Mouse (Mus musculus) hindbrain, embryonic 13.5 days (tissue): Measurements from ENCODE around the gene Ugt1a6a. TPM values are rescaled to one million over a fixed set of nuclear protein-coding genes. Genes with fewer than 3 reads are reported as not detected.

Source experiments
- ATAC-seq: fragments of 200-750 bp; cut with Nextera tagmentation; 2 replicates; pipeline ENCODE4 v1.8.0; 2017; ENCODE audit warnings: moderate TSS enrichment; ENCODE audit not compliant: low FRiP score
- H3K27ac ChIP-seq: fragments of 300-500 bp; sonication (generic); 2 replicates; pipeline ENCODE4 v1.5.1; 2015; ENCODE audit warnings: inconsistent platforms, mild to moderate bottlenecking, moderate library complexity
- H3K27me3 ChIP-seq: fragments of 300-500 bp; sonication (generic); 2 replicates; pipeline ENCODE4 v1.6.1; 2015; ENCODE audit warnings: mild to moderate bottlenecking, inconsistent platforms
- H3K36me3 ChIP-seq: fragments of 300-500 bp; sonication (generic); 2 replicates; pipeline ENCODE4 v1.6.1; 2015; ENCODE audit warnings: mild to moderate bottlenecking, inconsistent platforms
- H3K4me1 ChIP-seq: fragments of 300-500 bp; sonication (generic); replicated peaks from 2 replicates; pipeline ENCODE4 v1.6.1; 2015; ENCODE audit warnings: inconsistent platforms
- H3K4me2 ChIP-seq: fragments of 300-500 bp; sonication (generic); 2 replicates; pipeline ENCODE4 v1.6.1; 2015; ENCODE audit warnings: inconsistent platforms, mild to moderate bottlenecking, moderate library complexity
- H3K4me3 ChIP-seq: fragments of 300-500 bp; sonication (generic); 2 replicates; pipeline ENCODE4 v1.5.1; 2015; ENCODE audit warnings: mild to moderate bottlenecking, inconsistent platforms
- H3K9ac ChIP-seq: fragments of 300-500 bp; sonication (generic); 2 replicates; pipeline ENCODE4 v1.6.1; 2015; ENCODE audit warnings: mild to moderate bottlenecking, inconsistent platforms
- H3K9me3 ChIP-seq: fragments of 300-500 bp; sonication (generic); 2 replicates; pipeline ENCODE4 v1.6.1; 2016; ENCODE audit warnings: inconsistent platforms
- WGBS: fragments of 180-500 bp; shearing (Covaris S2); methylation state at CpG from one replicate; pipeline ENCODE4 v1.1.7; 2015; 5-methylcytosine and 5-hydroxymethylcytosine counted together
- polyA plus RNA-seq: library from polyadenylated mRNA; unstranded; fragments of >200 nt; fragmentation: Nextera tagmentation; extraction: Ambion mirVana; gene quantifications from 2 replicates; pipeline ENCODE4 v1.2.1, GENCODE M21; 2015

Gene Ugt1a6a
- polyA plus RNA-seq, 1 experiment from 2014 or later, result 3.4 TPM

GRCm38 (mm10) chr1:88228121-88228520 lies 93.5 kb downstream of the Ugt1a6a start:
- no peaks in the 10 kb centered on the region for H3K27me3 ChIP-seq
- H3K27ac ChIP-seq, result no peak overlapping the region
- no peaks in the 10 kb centered on the region for H3K4me1 ChIP-seq
- no peak for ATAC-seq
- no peak overlapping the region for H3K4me3 ChIP-seq
- H3K9ac ChIP-seq, result no peak overlapping the region
- H3K4me2 ChIP-seq, result no peak overlapping the region
- H3K36me3 ChIP-seq, result no peaks in the 10 kb centered on the region
- WGBS, result 74% methylated on average over 7 of the region's 7 CpGs
- peaks cover 79% of the 10 kb centered on the region for H3K9me3 ChIP-seq

- no peak overlapping the region for H3K9ac ChIP-seq
- no peak overlapping the region for H3K4me2 ChIP-seq
- H3K9me3 ChIP-seq, result peaks cover 94% of the 10 kb centered on the region
- H3K4me1 ChIP-seq, result no peaks in the 10 kb centered on the region
- H3K27me3 ChIP-seq, result no peaks in the 10 kb centered on the region
- 81% methylated on average over 3 of the region's 3 CpGs for WGBS
- no peak overlapping the region for H3K27ac ChIP-seq
- no peaks in the 10 kb centered on the region for H3K36me3 ChIP-seq
- ATAC-seq, result no peak
- no peak overlapping the region for H3K4me3 ChIP-seq
These were observed 95.0 kb downstream of the Ugt1a6a start for GRCm38 (mm10) chr1:88229566-88229965.

GRCm38 (mm10) chr1:88229986-88230385 lies 95.4 kb downstream of the Ugt1a6a start:
- H3K4me1 ChIP-seq, result no peaks in the 10 kb centered on the region
- H3K36me3 ChIP-seq, result no peaks in the 10 kb centered on the region
- no peak overlapping the region for H3K4me3 ChIP-seq
- WGBS, result 88% methylated on average over 5 of the region's 5 CpGs
- no peak for ATAC-seq
- no peaks in the 10 kb centered on the region for H3K27me3 ChIP-seq
- no peak overlapping the region for H3K9ac ChIP-seq
- H3K9me3 ChIP-seq, result peaks cover 98% of the 10 kb centered on the region
- no peak overlapping the region for H3K4me2 ChIP-seq
- no peak overlapping the region for H3K27ac ChIP-seq

GRCm38 (mm10) chr1:88230421-88230820 lies 95.8 kb downstream of the Ugt1a6a start:
- 76% methylated on average over 7 of the region's 7 CpGs for WGBS
- ATAC-seq, result peak; percentile 2; the same call in 1 of the 2 replicates
- H3K4me3 ChIP-seq, result no peak overlapping the region
- H3K27ac ChIP-seq, result no peak overlapping the region
- no peaks in the 10 kb centered on the region for H3K4me1 ChIP-seq
- no peaks in the 10 kb centered on the region for H3K36me3 ChIP-seq
- no peaks in the 10 kb centered on the region for H3K27me3 ChIP-seq
- peaks cover 100% of the 10 kb centered on the region for H3K9me3 ChIP-seq
- H3K9ac ChIP-seq, result no peak overlapping the region
- H3K4me2 ChIP-seq, result no peak overlapping the region

- H3K4me1 ChIP-seq, result no peaks in the 10 kb centered on the region
- H3K27ac ChIP-seq, result no peak overlapping the region
- no peaks in the 10 kb centered on the region for H3K27me3 ChIP-seq
- H3K9me3 ChIP-seq, result peaks cover 100% of the 10 kb centered on the region
- no peak overlapping the region for H3K4me2 ChIP-seq
- no peak for ATAC-seq
- no peak overlapping the region for H3K9ac ChIP-seq
- WGBS, result 77% methylated on average over 6 of the region's 6 CpGs
- H3K36me3 ChIP-seq, result no peaks in the 10 kb centered on the region
- H3K4me3 ChIP-seq, result no peak overlapping the region
These were observed 96.6 kb downstream of the Ugt1a6a start for GRCm38 (mm10) chr1:88230981-88231802.

GRCm38 (mm10) chr1:88231803-88232499 lies 97.3 kb downstream of the Ugt1a6a start:
- Histone ChIP-seq H3K27me3 (no peaks in the 10 kb centered on the region), H3K9ac (no peak overlapping the region), H3K4me3 (no peak overlapping the region), H3K27ac (no peak overlapping the region), H3K4me2 (no peak overlapping the region), H3K9me3 (peaks cover 97% of the 10 kb centered on the region), H3K4me1 (no peaks in the 10 kb centered on the region), H3K36me3 (no peaks in the 10 kb centered on the region)
- 71% methylated on average over 7 of the region's 7 CpGs for WGBS
- no peak for ATAC-seq

- Histone ChIP-seq H3K9me3 (peaks cover 97% of the 10 kb centered on the region), H3K4me2 (no peak overlapping the region), H3K36me3 (no peaks in the 10 kb centered on the region), H3K9ac (no peak overlapping the region), H3K4me3 (no peak overlapping the region), H3K27me3 (no peaks in the 10 kb centered on the region), H3K4me1 (no peaks in the 10 kb centered on the region), H3K27ac (no peak overlapping the region)
- ATAC-seq, result no peak
- 53% methylated on average over 3 of the region's 3 CpGs for WGBS
These were observed 98.2 kb downstream of the Ugt1a6a start for GRCm38 (mm10) chr1:88232664-88233380.

GRCm38 (mm10) chr1:88233421-88234247 lies 99.0 kb downstream of the Ugt1a6a start:
- H3K9me3 ChIP-seq, result peaks cover 97% of the 10 kb centered on the region
- no peaks in the 10 kb centered on the region for H3K27me3 ChIP-seq
- no peak overlapping the region for H3K27ac ChIP-seq
- H3K4me3 ChIP-seq, result no peak overlapping the region
- ATAC-seq, result no peak
- H3K4me2 ChIP-seq, result no peak overlapping the region
- 70% methylated on average over 14 of the region's 14 CpGs for WGBS
- H3K4me1 ChIP-seq, result no peaks in the 10 kb centered on the region
- H3K9ac ChIP-seq, result no peak overlapping the region
- H3K36me3 ChIP-seq, result no peaks in the 10 kb centered on the region

GRCm38 (mm10) chr1:88234248-88234610 lies 99.6 kb downstream of the Ugt1a6a start:
- whole genome bisulfite sequencing, result 67% methylated on average over 4 of the region's 4 CpGs
- Histone ChIP-seq H3K4me2 (no peak overlapping the region), H3K4me1 (no peaks in the 10 kb centered on the region), H3K4me3 (no peak overlapping the region), H3K9ac (no peak overlapping the region), H3K9me3 (peaks cover 97% of the 10 kb centered on the region), H3K27ac (no peak overlapping the region), H3K36me3 (no peaks in the 10 kb centered on the region), H3K27me3 (no peaks in the 10 kb centered on the region)
- no peak for ATAC-seq

GRCm38 (mm10) chr1:88234646-88235045 lies 100.0 kb downstream of the Ugt1a6a start:
- Histone ChIP-seq H3K27me3 (no peaks in the 10 kb centered on the region), H3K9me3 (peaks cover 97% of the 10 kb centered on the region), H3K4me3 (no peak overlapping the region), H3K4me2 (no peak overlapping the region), H3K36me3 (no peaks in the 10 kb centered on the region), H3K27ac (no peak overlapping the region), H3K9ac (no peak overlapping the region), H3K4me1 (no peaks in the 10 kb centered on the region)
- ATAC-seq, result no peak
- 45% methylated on average over 5 of the region's 5 CpGs for WGBS

- Histone ChIP-seq H3K4me1 (no peaks in the 10 kb centered on the region), H3K4me2 (no peak overlapping the region), H3K27me3 (no peaks in the 10 kb centered on the region), H3K9me3 (peaks cover 97% of the 10 kb centered on the region), H3K27ac (no peak overlapping the region), H3K36me3 (no peaks in the 10 kb centered on the region), H3K4me3 (no peak overlapping the region), H3K9ac (no peak overlapping the region)
- WGBS, result 63% methylated on average over 11 of the region's 11 CpGs
- no peak for ATAC-seq
These were observed 100.7 kb downstream of the Ugt1a6a start for GRCm38 (mm10) chr1:88235046-88235893.
